Mouse (Mus musculus): ENCODE data around the gene Olfr1042.
"Not testable (repeated sequence)": the region's sequence is repeated elsewhere in the genome, so short reads cannot be mapped to it uniquely, and the experiment has no call there.

The Olfr1042 gene

GRCm38 (mm10) chr2:86161738-86162137 is at the start of gene Olfr1042:
TSS of gene Olfr1042 (minus strand) at chr2:86161838.
- DNase-seq (ENCODE audit: low spot score in 2 of 2): no peak

GRCm38 (mm10) chr2:86202909-86203308 is 41.3 kb upstream of the Olfr1042 start, which contains the start of gene Olfr1045:
TSS of gene Olfr1045 (minus strand) at chr2:86203009.
- no peak for DNase-seq (ENCODE audit: low spot score in 2 of 2)

- DNase-seq (ENCODE audit: low spot score in 2 of 2): no peak
Measured at GRCm38 (mm10) chr2:86195863-86196262, 34.2 kb upstream of the Olfr1042 start.

- no peak for DNase-seq (ENCODE audit: low spot score in 2 of 2)
Measured at GRCm38 (mm10) chr2:86185583-86185982, 23.9 kb upstream of the Olfr1042 start, which contains the start of gene Olfr52. TSS of gene Olfr52 (minus strand) at chr2:86185683.

- DNase-seq (ENCODE audit: low spot score in 2 of 2): no peak
Measured at GRCm38 (mm10) chr2:86179950-86180349, 18.3 kb upstream of the Olfr1042 start.

GRCm38 (mm10) chr2:86177720-86178119 is 16.1 kb upstream of the Olfr1042 start, which contains the start of gene Olfr1044:
TSS of gene Olfr1044 (minus strand) at chr2:86177820.
- no peak for DNase-seq (ENCODE audit: low spot score in 2 of 2)

GRCm38 (mm10) chr2:86175422-86175821 is 13.8 kb upstream of the Olfr1042 start:
- DNase-seq (ENCODE audit: low spot score in 2 of 2): not testable (repeated sequence)

- DNase-seq (ENCODE audit: low spot score in 2 of 2): no peak
Measured at GRCm38 (mm10) chr2:86167422-86167821, 5.8 kb upstream of the Olfr1042 start, which contains the start of gene Olfr1043. TSS of gene Olfr1043 (minus strand) at chr2:86167522.

- DNase-seq (ENCODE audit: low spot score in 2 of 2): no peak
Measured at GRCm38 (mm10) chr2:86146632-86147031, 15.0 kb downstream of the Olfr1042 start, which contains the start of gene Olfr1040. TSS of gene Olfr1040 (minus strand) at chr2:86146732.

- no peak for DNase-seq (ENCODE audit: low spot score in 2 of 2)
Measured at GRCm38 (mm10) chr2:86135828-86136227, 25.8 kb downstream of the Olfr1042 start, which contains the start of gene Olfr1039. TSS of gene Olfr1039 (minus strand) at chr2:86135928.
